Mouse (Mus musculus): ENCODE data around the gene Wdr20rt. TPM values are rescaled to one million over a fixed set of nuclear protein-coding genes. Genes with fewer than 3 reads are reported as not detected.

Gene Wdr20rt
- polyA plus RNA-seq (2012) = not detected in 2 replicates

DNA sequence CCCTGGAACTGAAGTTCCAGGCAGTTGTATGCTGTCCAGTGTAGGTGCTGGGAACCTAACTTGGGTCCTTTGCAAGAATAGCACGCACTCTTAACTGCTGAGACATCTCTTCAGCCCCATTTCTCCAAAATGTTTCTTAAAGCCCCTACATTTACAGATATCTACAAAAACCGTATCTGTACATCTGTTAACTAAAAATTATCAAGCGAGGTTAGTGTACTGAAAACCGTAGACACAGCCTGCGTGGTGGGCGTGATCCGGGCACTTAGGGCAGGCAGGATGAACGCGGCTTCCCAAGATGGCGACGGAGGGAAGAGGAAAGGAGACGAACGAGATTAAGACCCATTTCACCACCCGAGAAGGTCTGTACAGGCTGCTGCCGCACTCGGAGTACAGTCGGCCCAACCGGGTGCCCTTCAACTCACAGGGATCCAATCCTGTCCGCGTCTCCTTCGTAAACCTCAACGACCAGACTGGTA lies at the start of gene Wdr20rt:
Gene Wdr20rt (plus strand): TSS at position 51 of the 479 bp plus-strand sequence.
- no peak for TF ChIP-seq GATA1 (IDR thresholded peaks at IDR 0.05; ENCODE audit: low read length)

DNA sequence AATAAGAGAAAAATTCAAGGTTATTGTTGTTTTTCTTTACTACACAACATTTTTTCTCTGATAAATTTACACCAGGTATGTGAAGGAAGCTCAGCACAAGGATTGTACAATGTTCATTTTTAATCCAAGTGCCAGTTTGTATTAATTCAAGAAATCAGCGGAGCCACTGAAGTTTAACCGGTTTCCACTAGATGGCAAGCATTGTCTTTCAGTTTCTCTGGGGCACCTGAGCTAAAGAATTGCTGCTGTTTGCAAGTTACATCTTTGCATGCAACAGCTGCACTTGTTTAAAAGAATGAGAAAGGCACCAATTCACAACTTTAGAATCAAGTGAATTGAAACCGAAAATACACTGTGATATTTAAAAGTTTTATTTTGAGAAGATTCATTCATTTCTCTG lies 38.0 kb upstream of the Wdr20rt start:
- TF ChIP-seq GATA1 (IDR thresholded peaks at IDR 0.05; ENCODE audit: low read length) = no peak

DNA sequence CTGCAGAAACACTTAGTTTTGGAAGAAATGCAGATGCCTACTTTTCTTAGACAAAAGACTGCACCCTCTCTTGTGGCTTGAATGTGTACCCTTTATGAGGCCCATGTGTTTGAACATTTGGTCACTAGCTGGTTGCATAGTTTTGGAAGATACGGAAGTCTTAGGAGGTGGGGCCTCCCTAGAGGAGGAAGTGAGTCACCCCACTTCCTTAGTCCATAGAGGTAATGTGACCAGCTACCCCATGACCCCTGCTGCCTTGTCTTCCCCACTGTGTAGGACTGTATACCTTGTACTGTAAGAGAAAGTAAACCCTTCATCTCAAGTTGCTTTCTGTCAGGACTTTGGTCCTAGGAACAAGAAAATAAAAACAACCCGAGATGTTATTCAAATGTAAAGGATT lies 36.1 kb upstream of the Wdr20rt start:
- TF ChIP-seq GATA1 (IDR thresholded peaks at IDR 0.05; ENCODE audit: low read length) = no peak

DNA sequence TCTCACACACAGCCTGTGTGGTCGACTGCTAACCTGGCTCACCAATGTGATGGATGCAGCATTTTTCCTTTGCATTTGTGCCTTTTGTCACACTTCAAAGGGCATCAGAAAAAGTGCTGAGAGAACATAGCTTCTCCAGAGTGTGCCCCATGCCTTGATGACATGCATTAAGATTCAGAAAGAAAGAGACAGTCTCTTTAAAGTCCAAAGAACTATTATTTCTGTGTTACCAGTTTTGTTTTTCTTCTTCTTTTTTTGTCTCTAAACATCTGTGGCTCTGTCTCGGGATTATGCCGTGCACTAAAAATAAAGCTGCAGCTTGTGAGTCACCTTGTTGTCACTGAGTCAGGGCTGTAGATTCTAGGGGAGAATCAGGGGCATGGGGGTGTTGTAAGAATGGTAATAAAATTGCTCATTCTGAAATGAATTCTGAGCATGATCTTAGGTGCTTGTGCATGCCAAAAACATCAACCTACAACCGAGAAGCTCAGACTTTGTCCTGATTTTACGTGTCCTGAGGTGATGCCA lies 31.2 kb upstream of the Wdr20rt start:
- TF ChIP-seq GATA1 (IDR thresholded peaks at IDR 0.05; ENCODE audit: low read length) = no peak

DNA sequence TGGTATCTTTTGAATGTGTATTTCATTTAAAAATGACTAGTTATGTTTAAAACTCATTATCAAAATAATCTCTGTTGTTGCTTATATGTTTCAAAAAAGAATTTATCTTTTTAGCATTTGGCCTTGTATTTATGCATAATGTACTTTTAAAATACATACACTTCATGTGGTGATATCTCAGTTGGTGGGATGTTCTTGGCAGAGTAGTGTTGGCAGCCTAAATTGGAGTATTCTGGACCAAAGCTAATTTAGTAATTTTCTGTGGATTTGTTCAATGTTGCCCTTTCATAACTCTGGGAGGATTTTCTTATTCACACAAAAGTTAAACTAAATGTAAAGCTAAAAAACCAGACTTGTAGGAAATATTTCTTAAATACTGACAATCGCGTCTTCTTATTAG lies 23.5 kb upstream of the Wdr20rt start:
- TF ChIP-seq GATA1 (IDR thresholded peaks at IDR 0.05; ENCODE audit: low read length) = no peak

DNA sequence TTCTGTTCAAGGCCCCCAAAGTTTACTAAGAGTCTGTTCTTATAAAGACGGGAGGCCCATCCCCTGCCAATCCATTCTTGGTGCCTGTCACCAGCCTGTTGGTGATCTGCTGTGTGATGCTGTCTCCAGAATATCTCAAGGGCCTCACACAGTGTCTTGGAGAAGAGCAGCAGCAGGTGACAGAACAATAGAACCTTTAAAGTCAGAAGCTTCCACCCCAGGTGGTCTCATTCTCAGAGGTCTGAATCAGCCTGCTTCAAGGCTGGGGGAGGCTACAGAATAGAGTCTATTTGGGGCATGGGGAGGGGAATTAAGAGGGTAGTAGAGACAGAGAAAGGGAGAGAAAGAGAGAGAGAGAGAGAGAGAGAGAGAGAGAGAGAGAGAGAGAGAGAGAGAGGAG lies 18.9 kb upstream of the Wdr20rt start:
- no peak for TF ChIP-seq GATA1 (IDR thresholded peaks at IDR 0.05; ENCODE audit: low read length)

DNA sequence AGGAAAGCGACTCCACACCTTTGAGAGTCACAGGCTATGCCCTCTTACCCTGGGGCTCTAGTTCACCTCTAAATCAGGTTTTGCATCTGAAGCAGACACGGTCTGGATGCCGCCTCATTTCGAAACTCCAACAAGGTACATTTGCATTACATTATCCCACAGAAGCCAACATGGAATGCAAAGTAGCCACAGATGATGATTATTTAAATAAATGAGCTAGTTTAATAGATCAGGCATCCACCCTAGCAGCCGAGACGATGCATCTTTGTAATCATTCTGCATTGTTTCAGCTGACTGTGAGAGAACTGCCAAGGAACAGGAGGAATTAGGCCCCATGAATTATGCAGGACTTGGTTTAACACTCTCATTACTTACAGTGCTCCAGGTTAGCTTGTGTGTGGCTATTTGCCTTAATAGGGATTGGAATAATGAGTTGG lies 8.9 kb upstream of the Wdr20rt start:
- TF ChIP-seq GATA1 (IDR thresholded peaks at IDR 0.05; ENCODE audit: low read length) = no peak

DNA sequence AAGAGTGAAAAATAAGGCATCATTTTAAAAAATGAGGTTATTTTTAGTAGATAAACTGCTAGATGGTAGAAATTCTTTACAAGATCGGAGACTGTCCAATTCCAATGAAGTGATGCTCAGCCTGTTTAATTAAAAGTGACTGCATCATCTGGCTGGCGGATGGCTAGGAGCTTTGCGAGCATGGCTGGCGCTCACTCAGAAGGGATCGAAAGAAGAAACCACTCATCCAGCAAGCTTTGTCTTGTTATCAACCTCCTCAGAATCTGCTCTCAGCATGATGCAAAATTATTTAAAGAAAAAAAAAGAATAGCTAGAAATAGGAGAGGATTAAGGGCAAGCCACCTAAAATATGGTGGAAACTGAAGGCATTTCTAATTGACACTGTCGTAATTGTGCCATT lies 3.3 kb downstream of the Wdr20rt start:
- TF ChIP-seq GATA1 (IDR thresholded peaks at IDR 0.05; ENCODE audit: low read length) = no peak

DNA sequence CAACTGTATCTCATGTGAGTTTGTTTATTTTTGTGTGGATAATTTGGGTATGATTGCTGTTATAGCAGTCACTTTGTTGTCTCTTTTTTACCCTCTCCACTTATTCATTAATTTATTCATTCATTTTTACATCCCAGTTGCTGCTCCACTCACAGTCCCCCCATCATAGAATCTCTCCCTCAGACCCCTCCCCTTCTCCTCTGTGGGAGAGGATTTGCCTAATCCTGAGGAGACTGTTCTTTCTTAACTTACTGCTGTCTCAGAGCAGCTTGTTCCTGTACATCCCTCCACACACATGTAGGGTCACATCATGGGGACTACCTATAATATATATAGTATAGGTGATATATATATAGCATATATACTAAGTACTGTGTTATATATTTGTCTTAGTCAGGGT lies 3.7 kb downstream of the Wdr20rt start:
- no peak for TF ChIP-seq GATA1 (IDR thresholded peaks at IDR 0.05; ENCODE audit: low read length)

DNA sequence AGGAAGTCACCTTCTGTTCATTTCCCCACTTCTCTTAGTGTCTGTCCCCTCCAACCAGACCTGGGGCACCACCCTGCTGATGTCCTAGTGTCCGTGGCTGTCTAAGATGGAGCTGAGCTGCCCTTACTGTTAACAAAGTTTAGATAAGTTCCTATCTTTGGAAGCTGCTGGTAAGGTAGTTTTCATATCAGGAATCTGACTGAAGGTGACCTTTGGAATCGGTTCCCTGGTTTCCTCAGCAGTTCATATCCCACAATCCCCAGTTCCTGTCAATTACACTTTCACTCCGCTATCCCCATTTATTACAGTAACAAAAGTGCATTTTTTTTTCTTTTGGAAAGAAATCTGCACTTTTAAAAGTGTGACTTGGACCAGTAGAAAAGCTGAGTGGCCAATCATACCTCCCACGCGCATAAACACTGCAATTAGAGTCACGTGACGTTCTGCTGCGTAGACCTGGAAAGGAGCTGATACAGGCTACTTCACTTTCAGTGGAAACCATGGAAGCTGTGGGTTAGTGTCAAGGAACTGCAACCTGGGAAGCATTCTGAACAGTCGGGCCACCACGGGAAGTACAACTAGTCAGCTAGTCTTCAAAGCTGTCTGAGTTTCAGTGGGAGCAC lies 24.9 kb downstream of the Wdr20rt start:
- no peak for TF ChIP-seq GATA1 (IDR thresholded peaks at IDR 0.05; ENCODE audit: low read length)

DNA sequence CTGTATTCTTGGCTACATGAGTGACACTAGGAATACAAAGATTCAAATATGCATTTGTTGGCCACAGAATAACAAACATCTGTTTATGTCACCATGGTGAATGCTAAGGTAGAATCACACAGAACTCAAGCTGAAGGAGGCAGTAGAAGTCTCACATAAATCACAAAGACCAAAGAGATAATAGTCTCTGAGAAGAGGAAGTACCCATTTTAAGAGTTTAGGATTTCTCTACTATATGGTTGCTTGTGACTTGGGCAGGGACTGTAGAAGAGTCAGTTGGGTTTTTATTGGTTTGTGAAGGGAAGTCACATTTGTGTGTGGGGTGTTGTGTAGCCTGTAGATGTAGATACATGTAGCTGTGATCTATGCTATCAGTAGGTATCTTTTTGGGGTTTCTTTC lies 31.6 kb downstream of the Wdr20rt start:
- no peak for TF ChIP-seq GATA1 (IDR thresholded peaks at IDR 0.05; ENCODE audit: low read length)

DNA sequence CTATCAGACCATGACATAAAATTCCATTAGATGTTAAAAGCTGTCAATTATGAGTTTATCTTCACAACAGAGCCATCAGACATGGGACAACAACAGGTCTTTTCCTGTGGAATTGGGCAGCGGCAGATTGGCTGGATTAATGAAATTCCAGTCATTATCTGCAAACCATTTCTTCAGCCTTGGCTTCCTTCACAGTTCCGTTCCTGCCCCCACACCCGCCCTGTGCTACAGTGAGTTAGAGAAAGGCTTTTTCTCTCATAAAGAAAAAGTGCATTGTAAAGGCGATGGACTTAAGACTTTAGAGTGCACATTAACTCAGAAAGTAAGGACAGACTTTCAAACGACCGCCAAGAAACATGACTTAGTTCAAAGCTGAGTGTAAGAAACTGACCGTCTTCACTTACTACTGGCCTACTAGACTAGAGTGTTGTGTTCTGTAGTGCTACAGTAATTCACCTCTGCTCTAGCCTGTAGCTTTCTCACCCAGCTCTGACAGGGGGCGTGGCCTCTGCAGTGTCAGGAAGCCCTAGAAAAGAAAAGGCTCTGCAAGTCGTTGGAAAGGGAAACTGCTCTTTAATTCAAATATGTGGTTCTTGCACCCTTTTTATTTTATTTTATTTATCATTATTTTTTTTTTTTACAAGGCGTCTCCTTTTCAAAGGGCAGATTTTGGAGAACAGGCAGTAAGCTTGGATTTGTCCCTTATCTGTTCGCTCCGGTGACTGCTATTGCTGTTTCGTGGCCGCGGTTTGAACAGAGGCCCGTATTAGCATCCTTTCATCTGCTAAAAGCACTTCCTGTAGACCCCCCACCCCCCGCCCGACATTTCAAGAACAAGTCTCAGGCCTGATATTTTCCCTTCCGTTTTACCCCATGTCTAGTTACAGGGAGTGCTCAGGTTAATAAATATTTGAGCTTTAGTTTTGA lies 33.2 kb downstream of the Wdr20rt start:
- TF ChIP-seq GATA1 (IDR thresholded peaks at IDR 0.05; ENCODE audit: low read length) = no peak

DNA sequence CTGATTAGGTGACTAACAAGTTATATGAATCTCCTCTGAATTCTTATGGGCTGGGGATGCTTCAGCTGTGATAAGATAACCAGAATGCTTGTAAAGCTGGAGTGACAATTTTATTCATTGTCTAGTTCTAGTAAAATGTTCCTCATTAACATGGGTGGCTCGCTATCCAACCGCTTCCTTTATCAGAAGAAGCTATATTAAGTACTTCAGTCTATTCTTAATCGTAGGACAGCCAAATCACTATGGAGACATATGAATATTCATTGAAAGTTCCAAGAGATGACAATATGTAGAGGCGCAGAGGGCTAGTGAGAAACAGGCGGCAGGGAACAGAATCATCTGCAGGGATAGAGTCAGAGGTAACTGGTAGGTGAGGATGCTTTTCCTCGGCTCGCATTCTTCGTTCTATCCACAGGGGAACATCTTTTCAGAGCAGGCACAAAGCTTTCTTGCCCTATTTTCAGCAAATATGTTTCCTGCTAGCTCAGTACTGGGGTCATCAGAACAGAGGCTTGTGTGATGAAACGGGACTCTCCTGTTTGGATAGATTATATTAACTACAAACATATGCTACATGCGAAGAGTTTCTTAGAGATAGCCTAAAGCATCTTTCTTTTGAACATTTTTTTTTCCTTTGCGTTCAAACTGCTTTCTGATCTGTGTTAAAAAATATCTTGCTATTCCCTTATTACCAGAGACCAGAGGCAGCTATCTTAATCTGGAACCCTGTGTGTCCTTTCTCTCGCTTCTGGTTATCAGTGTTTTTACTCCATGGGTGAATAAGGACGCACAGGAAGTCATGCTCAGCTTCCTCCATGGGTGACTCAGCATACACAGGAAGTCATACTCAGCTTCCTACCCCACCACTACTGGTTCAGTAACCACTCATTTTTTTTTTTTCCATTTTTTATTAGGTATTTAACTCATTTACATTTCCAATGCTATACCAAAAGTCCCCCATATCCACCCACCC lies 34.1 kb downstream of the Wdr20rt start:
- no peak for TF ChIP-seq GATA1 (IDR thresholded peaks at IDR 0.05; ENCODE audit: low read length)

DNA sequence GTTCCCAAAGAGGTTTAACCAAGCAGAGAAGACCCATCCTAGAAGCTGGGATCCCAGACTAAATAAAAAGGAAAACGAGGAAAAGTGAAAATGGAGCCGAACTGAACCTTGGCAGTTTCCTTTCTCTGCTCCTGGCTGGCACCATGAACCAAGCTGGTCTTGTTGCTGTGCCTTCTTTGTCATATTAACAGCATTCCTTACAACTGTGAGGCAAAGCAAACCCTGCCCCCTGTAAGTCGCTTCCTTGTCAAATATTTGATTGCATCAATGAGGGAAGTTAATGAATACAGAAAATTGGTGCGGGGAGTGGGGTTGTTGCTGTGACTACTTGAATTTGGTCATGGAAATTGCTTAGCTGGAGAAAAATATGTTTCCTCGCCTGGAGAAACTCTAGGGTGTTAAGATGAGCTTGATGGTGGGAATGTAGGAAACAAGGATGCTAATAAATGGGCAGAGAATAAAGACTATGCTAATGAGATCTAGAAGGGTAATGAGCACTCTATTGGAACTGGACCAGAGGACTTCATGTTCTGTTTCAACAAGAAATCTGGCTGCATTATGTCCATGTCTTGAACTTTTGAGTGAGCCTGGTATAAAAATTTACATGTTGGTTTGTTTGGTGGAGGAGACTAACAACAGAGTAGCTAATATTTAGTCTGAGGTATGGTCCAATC lies 43.1 kb downstream of the Wdr20rt start:
- no peak for TF ChIP-seq GATA1 (IDR thresholded peaks at IDR 0.05; ENCODE audit: low read length)

DNA sequence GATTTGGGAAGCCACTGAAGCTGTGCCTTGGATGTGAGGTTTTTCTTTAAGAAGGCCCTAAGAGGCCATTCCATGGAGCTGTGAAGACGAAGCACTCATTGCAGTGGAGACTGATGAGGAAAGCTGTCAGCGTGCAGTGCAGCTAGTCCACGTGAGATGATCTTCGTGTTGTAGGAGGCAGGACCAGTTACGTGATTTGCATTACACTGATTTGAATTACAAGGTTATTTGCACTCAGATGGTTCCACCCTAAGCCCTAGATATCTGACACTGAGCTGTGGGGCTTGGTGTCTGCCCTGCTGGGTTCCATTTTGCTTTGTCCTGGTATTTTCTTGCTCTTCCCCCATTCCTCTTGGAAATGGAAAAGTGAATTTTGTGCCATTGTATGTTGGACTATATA lies 44.1 kb downstream of the Wdr20rt start:
- no peak for TF ChIP-seq GATA1 (IDR thresholded peaks at IDR 0.05; ENCODE audit: low read length)

Data from G1E-ER4 (cell line).